ENCODE assay signal across 8 mouse cellular contexts in the genomic region with DNA sequence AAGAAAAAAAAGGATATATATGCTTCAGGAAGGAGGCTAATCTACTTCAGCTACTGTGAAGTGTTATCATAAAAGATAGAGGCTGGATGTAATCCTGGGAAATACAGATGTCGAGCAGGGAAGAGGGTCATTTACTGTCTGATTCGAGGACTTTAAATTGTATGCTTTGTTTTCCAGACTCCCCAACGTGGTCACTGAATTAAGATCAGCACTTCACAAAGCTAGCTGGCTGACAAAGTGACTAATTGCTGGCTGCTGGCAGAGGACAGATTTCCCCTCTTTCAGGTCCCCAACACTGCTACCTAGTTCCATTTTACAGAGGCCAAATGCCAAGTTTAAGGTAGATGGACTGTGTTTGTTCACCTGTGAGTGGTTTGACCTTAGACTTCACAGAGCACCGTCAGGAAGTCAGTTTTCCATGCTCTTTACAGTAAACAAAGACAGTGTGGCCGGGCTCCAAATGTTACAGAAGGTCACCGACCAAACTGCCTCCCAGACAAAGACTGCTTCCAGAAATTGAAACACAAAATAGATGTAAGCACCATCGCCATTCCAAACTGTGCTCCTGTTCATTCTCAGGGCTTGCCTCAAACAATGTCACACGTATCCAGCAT.
DNase-seq lines count a peak whose midpoint lies in the region; ATAC-seq lines count a peak whose summit lies in the region.
"Had no signal": no experiment of that assay in that cellular context is flagged by ENCODE, and none has a peak within 500 bp of the region (broad histone marks: within the 10 kb centered on the region; RNA-seq: fewer than 3 reads in every experiment).

No protein-coding gene starts in this region.

- no peaks in the 10 kb centered on the region for H3K9me3 ChIP-seq in lung, embryonic 16.5 days (ENCODE audit: control insufficient read depth, low read length)
- H3K9me3 ChIP-seq in heart, embryonic 13.5 days, result no peaks in the 10 kb centered on the region
- no peaks in the 10 kb centered on the region for H3K9me3 ChIP-seq in neural tube, embryonic 12.5 days

- H3K36me3 ChIP-seq in lung, embryonic 16.5 days (ENCODE audit: control insufficient read depth, insufficient read depth, low read length), result no peaks in the 10 kb centered on the region
- no peaks in the 10 kb centered on the region for H3K36me3 ChIP-seq in heart, embryonic 13.5 days
- no peaks in the 10 kb centered on the region for H3K36me3 ChIP-seq in neural tube, embryonic 12.5 days

- H3K27ac ChIP-seq in lung, embryonic 16.5 days (ENCODE audit: low read length), result no peak overlapping the region
- H3K27ac ChIP-seq in heart, embryonic 13.5 days (replicated peaks), result peak overlapping the region; percentile 48
- H3K27ac ChIP-seq in neural tube, embryonic 12.5 days, result no peak overlapping the region

- no peak for DNase-seq in lung, postnatal 14 days
- DNase-seq in kidney, adult 9 months, result peak; percentile 14
- no peak for DNase-seq in layer of hippocampus, adult 18-20 months (ENCODE audit: low spot score in 2 of 2)
- DNase-seq in cerebellum, adult 11-12 months, result no peak
- DNase-seq: cerebellum, postnatal 25 days had no signal

- H3K4me3 ChIP-seq in lung, embryonic 16.5 days (ENCODE audit: low read length), result no peak overlapping the region
- no peak overlapping the region for H3K4me3 ChIP-seq in heart, embryonic 13.5 days
- no peak overlapping the region for H3K4me3 ChIP-seq in neural tube, embryonic 12.5 days

- peaks cover 7% of the 10 kb centered on the region for H3K4me1 ChIP-seq in lung, embryonic 16.5 days (replicated peaks; ENCODE audit: control insufficient read depth, insufficient read depth, low read length)
- peaks cover 44% of the 10 kb centered on the region for H3K4me1 ChIP-seq in heart, embryonic 13.5 days
- H3K4me1 ChIP-seq in neural tube, embryonic 12.5 days, result peaks cover 18% of the 10 kb centered on the region

- WGBS in lung, embryonic 16.5 days, result 15% methylated on average over 8 of the region's 8 CpGs
- 25% methylated on average over 8 of the region's 8 CpGs for WGBS in heart, embryonic 13.5 days
- 9% methylated on average over 8 of the region's 8 CpGs for WGBS in neural tube, embryonic 12.5 days

- no peaks in the 10 kb centered on the region for H3K27me3 ChIP-seq in lung, embryonic 16.5 days (ENCODE audit: control insufficient read depth, insufficient read depth, low read depth, low read length)
- no peaks in the 10 kb centered on the region for H3K27me3 ChIP-seq in heart, embryonic 13.5 days (replicated peaks)
- H3K27me3 ChIP-seq in neural tube, embryonic 12.5 days (replicated peaks), result no peaks in the 10 kb centered on the region

- no peak overlapping the region for H3K9ac ChIP-seq in lung, embryonic 16.5 days (ENCODE audit: low read length)
- H3K9ac ChIP-seq in heart, embryonic 13.5 days, result no peak overlapping the region
- H3K9ac ChIP-seq in neural tube, embryonic 12.5 days, result no peak overlapping the region

- no peak overlapping the region for H3K4me2 ChIP-seq in lung, embryonic 16.5 days (ENCODE audit: low read depth, low read length)
- H3K4me2 ChIP-seq in heart, embryonic 13.5 days, result no peak overlapping the region
- H3K4me2 ChIP-seq in neural tube, embryonic 12.5 days (replicated peaks), result no peak overlapping the region

- ATAC-seq in lung, embryonic 16.5 days (ENCODE audit: low read depth), result peak; percentile 38
- ATAC-seq in heart, embryonic 13.5 days (ENCODE audit: extremely low read depth, insufficient number of reproducible peaks, low FRiP score, low TSS enrichment), result no peak
- ATAC-seq in neural tube, embryonic 12.5 days (ENCODE audit: low FRiP score, low read depth), result peak; percentile 39; the same call in 1 of the 2 replicates
